Mouse (Mus musculus) retina, embryonic 14.5 days (tissue): ENCODE results near the gene Slc7a6.
A peak's percentile ranks its signal among the peaks of the same experiment; 100 is the strongest.

Source experiments
- DNase-seq: peaks from one replicate; pipeline ENCODE4 v3.0.0-alpha.2; 2015; ENCODE audit warnings: low spot score

Slc7a6 gene

DNA sequence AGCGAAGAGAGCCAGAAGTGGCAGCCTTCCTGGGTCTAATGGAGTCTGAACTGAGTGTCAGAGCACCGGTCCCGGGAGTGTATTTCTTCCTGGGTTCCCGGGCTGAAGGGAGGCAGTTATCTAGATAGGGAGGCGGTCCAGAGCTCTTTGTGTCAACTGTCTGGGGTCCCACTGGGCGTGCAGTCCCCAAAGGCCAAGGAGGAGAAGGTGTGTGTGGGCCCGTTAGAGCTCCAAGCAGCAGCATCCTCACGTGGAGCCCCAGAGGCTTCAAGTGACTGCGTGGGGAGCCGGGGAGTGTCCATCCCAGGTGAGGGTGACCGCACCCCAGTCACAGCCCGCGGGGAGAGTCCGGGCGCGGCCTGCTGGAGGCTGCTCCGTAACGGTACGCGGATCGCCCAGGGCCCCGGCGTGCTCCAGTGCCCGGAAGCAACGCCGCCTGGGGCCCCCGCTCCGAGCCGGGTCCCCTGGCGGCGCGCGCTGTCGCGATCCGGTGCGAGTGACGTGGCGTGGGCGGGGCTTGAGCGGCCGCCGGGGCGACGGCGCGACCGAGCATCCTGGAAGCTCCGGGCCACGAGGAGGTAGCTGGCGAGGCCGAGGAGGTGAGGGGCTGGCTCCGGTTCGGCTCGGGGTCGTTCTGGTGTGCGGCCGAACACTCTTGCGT is at the start of gene Slc7a6:
Gene Slc7a6 (plus strand): TSS at position 502 of the 661 bp plus-strand sequence.
- peak; percentile 83 for DNase-seq

DNA sequence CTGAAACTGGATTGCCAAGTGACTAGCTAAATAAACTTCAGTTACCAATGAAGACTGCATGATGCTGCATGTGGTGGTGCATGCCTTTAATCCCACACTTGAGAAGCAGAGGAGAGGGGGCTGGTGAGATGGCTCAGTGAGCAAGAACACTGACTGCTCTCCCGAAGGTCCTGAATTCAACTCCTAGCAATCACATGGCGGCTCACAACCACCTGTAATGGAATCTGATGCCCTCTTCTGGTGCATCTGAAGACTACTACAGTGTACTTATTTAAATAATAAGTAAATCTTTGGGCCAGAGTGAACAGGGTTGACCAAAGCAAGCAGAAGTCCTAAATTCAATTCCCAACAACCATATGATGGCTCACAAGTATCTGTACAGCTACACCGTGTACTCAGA is 45.2 kb upstream of the Slc7a6 start:
- DNase-seq: no peak

DNA sequence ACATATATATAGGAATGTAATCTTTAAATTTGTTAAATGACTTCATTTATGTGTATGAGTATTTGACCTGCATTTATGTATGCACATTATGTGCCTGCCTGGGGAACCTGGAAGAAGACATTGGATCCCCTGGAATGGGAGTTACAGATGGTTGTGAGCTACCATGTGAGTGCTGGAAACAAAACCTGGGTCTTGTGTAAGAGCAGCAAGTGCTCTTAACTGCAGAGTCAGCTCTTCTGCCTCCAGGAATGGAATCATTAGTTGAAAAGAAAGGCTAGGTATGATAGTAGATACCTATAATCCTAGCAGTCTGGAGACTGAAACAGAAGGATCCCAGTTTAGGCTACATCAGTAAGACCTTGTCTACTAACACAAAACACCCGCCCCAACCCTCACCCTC is 42.6 kb upstream of the Slc7a6 start:
- DNase-seq: no peak

DNA sequence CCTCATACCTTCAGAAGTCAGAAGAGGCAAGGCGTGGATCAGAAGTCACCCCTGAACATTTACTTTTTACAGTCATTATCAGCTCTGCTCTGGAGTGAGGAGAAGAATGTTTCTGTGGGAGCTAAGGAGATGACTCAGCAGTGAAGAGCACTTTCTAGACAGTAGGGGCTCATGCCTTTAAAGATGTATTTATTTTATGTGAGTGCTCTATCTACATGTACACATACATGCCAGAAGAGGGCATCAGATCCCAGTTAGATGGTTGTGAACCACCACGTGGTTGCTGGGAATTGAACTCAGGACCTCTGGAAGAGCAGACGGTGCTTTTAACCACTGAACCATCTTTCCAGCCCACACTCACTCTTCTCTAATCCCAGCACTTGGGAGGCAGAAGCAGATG is 41.6 kb upstream of the Slc7a6 start:
- DNase-seq: no peak

- no peak for DNase-seq
These were observed 40.7 kb upstream of the Slc7a6 start for GRCm38 (mm10) chr8:106127882-106128410.

GRCm38 (mm10) chr8:106129232-106129930 is 39.3 kb upstream of the Slc7a6 start:
- no peak for DNase-seq

GRCm38 (mm10) chr8:106129997-106130396 is 38.7 kb upstream of the Slc7a6 start:
- DNase-seq: no peak

DNA sequence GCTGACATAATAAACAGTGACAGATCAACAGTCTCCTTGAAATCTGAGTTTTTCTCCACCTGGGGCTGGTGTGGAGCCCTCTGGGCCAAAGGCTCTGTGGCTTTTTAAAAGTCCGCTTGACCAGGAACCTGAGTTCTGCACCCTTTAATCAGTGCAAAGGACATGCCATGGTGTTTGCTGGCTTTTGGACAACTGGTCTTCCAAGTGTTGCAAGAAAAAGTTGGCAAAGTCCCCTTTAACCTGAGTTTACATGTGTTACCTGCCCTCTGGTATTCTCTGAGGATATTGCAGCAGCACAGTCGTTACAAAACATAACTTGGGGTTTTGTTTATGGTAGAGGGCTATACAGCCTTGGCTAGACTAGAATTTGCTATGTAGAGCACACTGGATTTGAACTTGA is 38.2 kb upstream of the Slc7a6 start:
- DNase-seq: no peak

- no peak for DNase-seq
These were observed 37.6 kb upstream of the Slc7a6 start for GRCm38 (mm10) chr8:106131021-106131420.

DNA sequence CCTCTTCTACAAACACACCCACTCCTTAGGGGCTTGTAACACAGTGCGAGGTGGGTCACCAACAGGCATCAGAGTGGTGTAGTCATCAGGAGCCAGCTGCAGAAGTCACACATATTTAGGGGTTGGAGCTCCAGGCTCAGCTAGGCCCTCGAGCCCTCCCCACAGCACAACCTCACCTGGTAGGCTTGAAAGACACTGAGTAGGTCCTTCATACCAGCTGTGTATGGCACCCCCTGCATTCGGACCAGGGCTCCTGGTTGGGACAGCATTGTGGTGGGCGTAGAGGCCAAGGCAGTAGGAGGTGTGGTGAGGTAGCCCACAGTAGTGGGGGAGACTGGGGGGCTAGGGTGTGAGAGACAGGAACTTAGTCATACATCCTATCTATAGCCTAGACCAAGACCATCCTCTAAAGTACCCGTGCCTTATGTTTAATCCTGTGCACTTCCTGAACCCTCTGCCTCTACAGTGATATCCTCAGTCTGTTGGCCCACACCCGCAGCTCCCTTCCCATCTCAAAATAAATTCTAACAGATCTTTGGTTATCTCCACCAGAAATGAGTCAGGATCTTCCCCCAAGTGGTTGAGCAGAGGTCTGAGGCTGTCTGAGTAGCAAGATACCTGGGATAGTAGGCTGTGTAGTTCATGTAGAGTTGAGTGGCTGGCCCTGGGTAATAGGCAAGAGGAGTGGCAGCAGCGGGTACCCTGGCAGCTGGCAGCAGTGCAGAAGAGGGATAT is 37.0 kb upstream of the Slc7a6 start:
- no peak for DNase-seq

DNA sequence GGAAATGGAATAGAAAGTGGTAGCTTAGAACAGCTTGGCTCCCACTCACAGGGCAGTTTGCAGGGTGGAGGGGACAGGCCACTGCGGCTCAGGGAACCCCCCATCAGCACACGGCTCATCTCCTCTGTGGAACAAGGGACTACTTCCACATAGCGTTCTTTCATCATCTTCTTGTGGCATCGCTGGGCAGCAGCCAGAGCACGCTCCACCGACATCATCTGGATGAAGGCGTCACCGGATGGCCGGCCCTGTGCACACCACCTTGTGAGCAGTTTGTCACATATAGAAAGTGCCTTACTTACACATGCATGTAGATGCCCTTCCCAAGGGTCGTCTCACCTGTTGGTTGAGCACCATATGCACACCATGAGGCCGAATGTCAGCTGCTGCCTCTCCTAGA is 36.3 kb upstream of the Slc7a6 start:
- no peak for DNase-seq

DNA sequence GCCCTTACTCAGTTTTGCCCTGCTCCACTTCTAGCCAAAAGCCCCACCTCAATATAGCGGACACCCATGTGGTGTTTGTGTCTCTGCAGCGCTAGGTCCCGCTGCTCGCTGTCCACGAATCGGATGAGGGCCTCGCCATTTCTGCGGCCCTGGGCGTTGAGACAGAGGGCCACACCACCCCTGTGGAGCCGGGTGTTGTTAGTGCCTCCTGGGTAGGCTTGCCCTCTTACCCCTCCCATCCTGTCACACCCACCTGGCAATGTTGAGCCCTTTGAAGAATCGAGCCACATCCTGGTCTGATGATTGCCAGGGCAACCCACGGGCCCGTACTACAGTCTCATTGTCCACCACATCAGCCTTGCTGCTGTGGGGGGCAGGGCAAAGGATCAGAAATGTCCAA is 35.1 kb upstream of the Slc7a6 start:
- DNase-seq: no peak

DNA sequence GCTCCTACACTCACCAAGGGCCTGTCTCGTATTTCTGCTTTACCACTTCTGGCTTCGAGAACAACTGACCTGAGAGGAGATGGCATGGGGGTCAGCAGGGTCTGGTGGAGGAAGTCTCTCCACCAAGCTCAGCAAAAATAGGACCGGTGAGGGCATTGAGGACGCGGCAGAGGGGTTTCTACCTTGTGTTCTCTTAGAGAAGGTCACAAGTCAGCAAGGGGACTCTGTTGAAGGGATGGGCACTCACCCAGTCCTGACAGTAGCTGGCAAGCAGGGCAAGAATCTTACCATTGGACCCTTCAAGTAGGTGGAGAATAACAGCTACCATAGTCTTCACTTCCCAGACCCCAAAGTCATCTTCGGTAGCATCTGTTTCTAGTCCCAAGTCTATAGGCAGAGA is 34.7 kb upstream of the Slc7a6 start:
- DNase-seq: no peak

DNA sequence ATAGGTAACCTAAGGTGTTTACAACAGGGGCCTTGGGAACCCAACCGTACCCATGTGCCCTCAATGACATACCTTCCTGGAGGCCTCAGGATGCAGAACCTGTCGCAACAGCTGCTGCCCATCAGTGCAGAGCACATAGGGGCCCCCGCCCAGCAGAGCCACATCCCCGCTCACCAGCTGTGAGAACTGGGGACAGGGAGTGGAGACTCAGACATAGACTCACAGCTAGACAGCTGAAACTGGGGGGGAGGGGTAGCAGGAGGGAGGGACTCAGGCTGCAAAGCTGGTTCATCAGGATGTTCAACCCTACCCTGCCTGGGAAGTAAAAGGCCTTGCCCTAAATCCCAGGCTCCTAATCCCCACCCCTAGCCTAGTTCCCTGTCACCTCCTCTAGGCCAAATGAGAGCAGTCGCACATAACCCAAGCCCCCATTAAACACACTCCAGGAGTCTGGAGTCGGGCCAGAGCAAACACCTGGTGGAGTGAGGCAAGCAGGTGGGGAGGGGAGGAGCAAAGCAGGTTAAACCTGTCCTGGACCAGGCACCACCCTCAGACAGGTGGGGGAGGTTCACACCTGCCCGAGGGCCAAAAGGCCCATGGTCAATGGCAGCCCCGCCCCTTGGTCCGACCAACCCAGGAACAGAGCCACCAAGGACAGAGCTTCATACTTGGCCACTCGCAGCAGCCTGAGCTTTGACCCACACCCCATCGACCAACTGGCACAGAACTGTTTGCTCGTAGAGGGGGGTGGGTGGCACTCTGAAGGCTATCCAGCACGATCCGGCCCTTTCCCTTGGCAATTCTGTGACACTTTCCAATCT is 33.7 kb upstream of the Slc7a6 start:
- peak; percentile 22 for DNase-seq

- DNase-seq: peak; percentile 21
These were observed 33.0 kb upstream of the Slc7a6 start for GRCm38 (mm10) chr8:106135672-106136071.

DNA sequence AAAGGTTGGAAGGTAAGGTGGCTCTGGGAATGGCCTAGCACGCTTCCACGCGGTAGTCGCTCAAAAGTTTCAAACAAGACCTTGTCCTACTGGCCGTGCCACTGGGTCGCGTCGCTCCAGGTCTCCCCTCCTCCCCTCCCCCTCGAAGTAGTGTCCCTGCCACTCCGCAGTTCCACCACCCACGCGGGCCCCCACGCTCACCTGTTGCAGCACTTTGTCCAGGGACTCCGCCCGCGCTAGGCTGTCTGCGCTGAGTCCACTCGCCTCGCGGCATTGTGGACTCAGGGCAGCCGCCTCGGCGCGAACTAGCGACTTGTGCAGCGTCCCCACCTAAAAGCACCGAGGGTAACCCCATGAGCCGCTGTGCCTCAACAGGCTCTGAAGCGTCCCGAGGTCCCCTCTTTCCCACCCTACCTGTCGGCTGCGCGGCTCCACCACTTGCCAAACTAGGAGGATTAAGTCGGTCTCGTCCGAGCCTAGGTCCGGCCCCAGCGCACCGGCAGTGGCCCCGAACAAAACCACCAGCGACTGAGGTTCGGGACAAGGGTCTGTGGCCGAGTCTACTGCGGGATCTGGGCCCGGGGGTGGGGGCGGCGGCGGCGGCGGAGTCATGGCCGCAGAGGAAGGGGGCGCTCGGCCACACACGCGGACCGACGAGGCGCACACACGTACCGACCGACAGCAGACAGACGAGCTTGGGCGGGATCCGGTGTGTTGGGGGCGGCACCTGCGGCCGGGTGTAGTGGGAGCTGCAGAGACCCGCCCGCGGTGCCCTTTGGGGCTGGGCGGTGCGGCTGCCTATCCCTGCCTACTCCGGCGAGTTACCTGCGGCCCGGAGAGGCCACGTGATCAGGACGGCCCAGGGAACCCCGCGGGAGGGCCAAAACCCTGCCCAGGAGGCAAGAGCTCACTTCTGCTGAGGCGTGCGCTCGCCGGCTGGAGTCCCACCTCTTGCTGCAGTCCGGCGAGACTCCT is 32.2 kb upstream of the Slc7a6 start, which contains the start of gene Esrp2:
Gene Esrp2 (minus strand): TSS at position 819 of the 975 bp plus-strand sequence.
- peak; percentile 26 for DNase-seq

- DNase-seq: peak; percentile 10
These were observed 31.3 kb upstream of the Slc7a6 start for GRCm38 (mm10) chr8:106137218-106137905.

- peak; percentile 51 for DNase-seq
These were observed 30.7 kb upstream of the Slc7a6 start for GRCm38 (mm10) chr8:106137906-106138477.

DNA sequence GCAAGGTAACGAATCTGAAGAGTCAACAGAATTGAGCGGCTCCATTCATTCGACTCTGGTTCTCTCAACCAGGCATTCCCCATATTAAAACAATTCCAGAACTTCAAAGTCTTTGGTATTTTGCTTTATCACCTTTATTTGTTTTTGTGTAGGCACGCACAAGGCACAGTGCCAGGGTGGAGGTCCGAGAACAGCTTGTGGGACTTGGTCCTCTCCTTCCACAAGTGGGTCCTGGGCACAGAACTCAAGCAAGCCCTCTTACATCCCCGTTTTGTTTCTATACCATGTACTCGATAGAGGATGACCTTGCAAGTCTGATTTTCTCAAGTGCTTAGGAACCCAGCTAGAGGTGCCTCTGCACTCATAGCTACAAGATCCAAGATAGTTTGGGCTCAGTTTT is 30.0 kb upstream of the Slc7a6 start:
- no peak for DNase-seq

DNA sequence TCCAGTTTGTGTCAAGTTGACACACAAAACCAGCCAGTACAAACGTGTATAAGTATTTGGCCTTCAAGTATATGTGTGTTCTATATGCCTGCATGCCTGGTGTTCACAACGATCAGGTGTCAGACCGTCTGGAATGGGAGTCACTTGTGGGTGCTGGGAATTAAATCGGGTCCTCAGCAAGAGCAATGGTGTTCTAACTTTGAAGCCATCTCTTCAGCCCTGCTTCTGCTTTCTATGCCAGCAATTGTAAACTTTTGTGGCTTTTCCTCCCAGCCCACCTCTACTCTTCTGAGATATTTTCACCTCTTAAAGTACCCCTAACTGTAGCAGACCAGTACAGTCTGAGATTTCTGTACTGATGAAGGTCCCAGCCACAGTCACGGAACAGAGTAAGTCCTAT is 28.5 kb upstream of the Slc7a6 start:
- DNase-seq: no peak
